Mouse (Mus musculus) effector memory CD4-positive, alpha-beta T cell, adult 7 months (primary cell): ENCODE measurements around the gene Tapt1. TPM values are rescaled to one million over a fixed set of nuclear protein-coding genes. Genes with fewer than 3 reads are reported as not detected.

ENCODE experiments used
- polyA plus RNA-seq: library from polyadenylated mRNA; unstranded; fragments of 100-300 nt; shearing (Covaris generic); gene quantifications from one replicate; pipeline ENCODE4 v1.2.1, GENCODE M21; 2017

Tapt1 gene
- polyA plus RNA-seq = 102 TPM

GRCm38 (mm10) chr5:44226521-44227461, at the start of gene Tapt1:
Gene Tapt1 (minus strand): TSS chr5:44226626.

Other genes with a start within 250 kb of the Tapt1 start
- gene Fgfbp1, start 244.8 kb downstream of the Tapt1 start, polyA plus RNA-seq = 0.46 TPM
- 1.8 TPM for gene Prom1, start 124.6 kb downstream of the Tapt1 start, polyA plus RNA-seq